Mouse (Mus musculus) cortical plate, adult 2 months (tissue): ENCODE results near the gene Gm5134.

Experiments
- CTCF ChIP-seq: fragments of 200-500 bp; IDR thresholded peaks from 2 replicates; pipeline ENCODE4 v1.5.1; 2011; ENCODE audit warnings: mild to moderate bottlenecking, control low read depth, low read length; ENCODE audit not compliant: insufficient read depth; ENCODE audit errors: extremely low read depth
- POLR2A ChIP-seq: fragments of 200-500 bp; IDR thresholded peaks from 2 replicates; pipeline ENCODE4 v1.6.1; 2011; ENCODE audit warnings: mild to moderate bottlenecking, low read length, control low read depth; ENCODE audit not compliant: insufficient read depth; ENCODE audit errors: extremely low read depth

DNA sequence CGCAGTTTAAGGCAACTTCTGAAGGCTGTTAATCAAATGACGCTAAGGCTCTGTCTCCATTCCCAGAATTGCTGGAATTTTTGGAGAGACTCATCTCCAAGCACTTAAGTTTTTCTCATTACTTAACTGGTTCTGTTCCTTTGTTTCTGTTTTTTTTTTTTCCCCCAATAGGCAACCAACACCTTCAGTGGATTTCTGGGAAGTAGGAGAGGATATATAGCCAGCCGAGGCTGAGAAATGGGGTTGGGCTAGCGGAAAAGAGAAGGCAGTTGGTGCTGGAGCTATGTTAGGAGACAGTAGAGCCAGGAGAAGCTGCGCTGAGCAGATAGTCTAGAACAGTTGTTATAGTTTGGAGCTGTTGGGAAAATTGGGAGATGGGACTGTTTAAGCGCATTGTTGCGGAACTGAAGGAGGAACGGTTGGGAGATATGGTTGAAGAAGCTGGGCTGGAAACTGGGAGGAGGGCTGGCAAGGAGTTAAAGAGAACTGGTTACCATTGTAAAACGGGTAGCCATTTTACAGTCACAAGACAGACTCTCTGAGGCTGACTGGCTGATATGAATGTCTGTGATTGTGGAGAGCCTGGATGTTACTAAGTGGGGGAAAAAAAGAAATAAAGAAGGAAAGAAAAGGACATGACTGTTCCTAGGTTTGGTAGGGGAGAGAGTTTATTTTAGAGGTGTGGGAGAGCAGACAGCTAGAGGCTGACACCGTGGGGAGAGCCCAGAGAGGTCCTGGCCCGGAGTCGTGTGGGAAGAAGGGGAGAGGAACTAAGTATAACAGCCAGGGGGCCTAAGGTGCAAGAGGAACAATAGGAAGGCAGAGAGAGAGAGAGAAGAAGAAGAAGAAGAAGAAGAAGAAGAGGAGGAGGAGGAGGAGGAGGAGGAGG lies 73.1 kb downstream of the Gm5134 start:
- TF ChIP-seq CTCF (no peak), POLR2A (no peak)
